Mouse (Mus musculus) thymus, adult 2 months (tissue): ENCODE results near the gene Gm10282. TPM values are rescaled to one million over a fixed set of nuclear protein-coding genes. Genes with fewer than 3 reads are reported as not detected.

Experiments
- DNase-seq: peaks from one replicate; pipeline ENCODE4 v3.0.0; 2021
- H3K27ac ChIP-seq: fragments of 200-500 bp; 2 replicates; pipeline ENCODE4 v1.5.1; 2012; ENCODE audit warnings: low read length, control low read depth; ENCODE audit not compliant: control insufficient read depth, insufficient read depth
- H3K27me3 ChIP-seq: fragments of 200-500 bp; 2 replicates; pipeline ENCODE4 v1.6.1; 2012; ENCODE audit warnings: mild to moderate bottlenecking, low read length, moderate library complexity, mixed read lengths; ENCODE audit not compliant: control insufficient read depth, insufficient read depth
- H3K36me3 ChIP-seq: fragments of 200-500 bp; 2 replicates; pipeline ENCODE4 v1.6.1; 2012; ENCODE audit warnings: mild to moderate bottlenecking, low read length, moderate library complexity; ENCODE audit not compliant: control insufficient read depth, insufficient read depth
- H3K4me1 ChIP-seq: fragments of 200-500 bp; replicated peaks from 2 replicates; pipeline ENCODE4 v1.6.1; 2012; ENCODE audit warnings: low read length; ENCODE audit not compliant: control insufficient read depth, insufficient read depth
- H3K4me3 ChIP-seq: fragments of 200-500 bp; 2 replicates; pipeline ENCODE4 v1.5.1; 2012; ENCODE audit warnings: mild to moderate bottlenecking, low read length, control low read depth, moderate library complexity; ENCODE audit not compliant: control insufficient read depth, insufficient read depth
- CTCF ChIP-seq: fragments of 200-500 bp; IDR thresholded peaks from 2 replicates; pipeline ENCODE4 v1.5.1; 2012; ENCODE audit warnings: mild to moderate bottlenecking, control low read depth, low read length, moderate library complexity, borderline replicate concordance; ENCODE audit not compliant: control insufficient read depth, poor library complexity, insufficient read depth; ENCODE audit errors: extremely low read depth
- POLR2A ChIP-seq: fragments of 200-500 bp; IDR thresholded peaks from 2 replicates; pipeline ENCODE4 v1.6.1; 2012; ENCODE audit warnings: mild to moderate bottlenecking, low read length, control low read depth, moderate library complexity; ENCODE audit not compliant: control insufficient read depth, poor library complexity, insufficient read depth; ENCODE audit errors: extremely low read depth
- WGBS: fragments of 180-500 bp; shearing (Covaris S2); methylation state at CpG from one replicate; pipeline ENCODE4 v1.1.7; 2018; 5-methylcytosine and 5-hydroxymethylcytosine counted together
- polyA plus RNA-seq: library from polyadenylated mRNA; depleted of rRNA; stranded (reverse); fragments of >200 nt; gene quantifications from 2 replicates; pipeline ENCODE4 v1.2.3, GENCODE M21; 2012; rRNA removed

Gm10282 gene
- polyA plus RNA-seq: 13.6 and 19.8 TPM in 2 replicates

- H3K27ac ChIP-seq: no peak within 1 kb of the TSS
- peaks cover 19% of the 10 kb centered on the region for H3K4me1 ChIP-seq
- TF ChIP-seq CTCF: no peak
- TF ChIP-seq POLR2A: no peak
- no peaks in the 10 kb centered on the region for H3K27me3 ChIP-seq
- no peaks in the 10 kb centered on the region for H3K36me3 ChIP-seq
- H3K4me3 ChIP-seq: no peak within 1 kb of the TSS
- 96% methylated on average over 16 of the region's 16 CpGs for WGBS
- no peak for DNase-seq
These were observed at the start of gene Gm10282 for GRCm38 (mm10) chr8:72305210-72305905. TSS of gene Gm10282 (minus strand) at chr8:72305260.

GRCm38 (mm10) chr8:72354272-72354671, 49.2 kb upstream of the Gm10282 start:
- Histone ChIP-seq H3K4me3 (no peak overlapping the region), H3K4me1 (peaks cover 71% of the 10 kb centered on the region), H3K27me3 (no peaks in the 10 kb centered on the region), H3K27ac (peak overlapping the region; percentile 92), H3K36me3 (no peaks in the 10 kb centered on the region; the same call in 1 of the 2 replicates)
- peak; percentile 76 for DNase-seq
- 3% methylated on average over 11 of the region's 11 CpGs for WGBS
- TF ChIP-seq POLR2A (no peak), CTCF (no peak)

- no peaks in the 10 kb centered on the region for H3K27me3 ChIP-seq
- 20% methylated on average over 7 of the region's 7 CpGs for WGBS
- H3K36me3 ChIP-seq: no peaks in the 10 kb centered on the region; the same call in 1 of the 2 replicates
- H3K4me1 ChIP-seq: peaks cover 76% of the 10 kb centered on the region
- TF ChIP-seq POLR2A (no peak), CTCF (no peak)
- peak overlapping the region; percentile 54 for H3K27ac ChIP-seq
- H3K4me3 ChIP-seq: no peak overlapping the region
- peak; percentile 22 for DNase-seq
These were observed 48.6 kb upstream of the Gm10282 start for GRCm38 (mm10) chr8:72353700-72354045.

- TF ChIP-seq POLR2A: no peak
- TF ChIP-seq CTCF: no peak
- peak overlapping the region; percentile 54 for H3K27ac ChIP-seq
- DNase-seq: no peak
- peaks cover 82% of the 10 kb centered on the region for H3K4me1 ChIP-seq
- no peaks in the 10 kb centered on the region; the same call in 1 of the 2 replicates for H3K36me3 ChIP-seq
- no peak overlapping the region for H3K4me3 ChIP-seq
- 54% methylated on average over 8 of the region's 8 CpGs for WGBS
- H3K27me3 ChIP-seq: no peaks in the 10 kb centered on the region
These were observed 48.1 kb upstream of the Gm10282 start for GRCm38 (mm10) chr8:72352951-72353699.

GRCm38 (mm10) chr8:72351405-72352005, 46.4 kb upstream of the Gm10282 start:
- no peak for TF ChIP-seq CTCF
- no peak for TF ChIP-seq POLR2A
- Histone ChIP-seq H3K36me3 (no peaks in the 10 kb centered on the region; the same call in 1 of the 2 replicates), H3K27me3 (no peaks in the 10 kb centered on the region), H3K4me1 (peaks cover 90% of the 10 kb centered on the region), H3K27ac (peak overlapping the region; percentile 78), H3K4me3 (no peak overlapping the region)
- 45% methylated on average over 7 of the region's 7 CpGs for WGBS
- no peak for DNase-seq

GRCm38 (mm10) chr8:72350727-72351126, 45.7 kb upstream of the Gm10282 start:
- H3K4me3 ChIP-seq: no peak overlapping the region
- no peaks in the 10 kb centered on the region; the same call in 1 of the 2 replicates for H3K36me3 ChIP-seq
- TF ChIP-seq CTCF (no peak), POLR2A (no peak)
- WGBS: 12% methylated on average over 8 of the region's 8 CpGs
- DNase-seq: peak; percentile 72
- H3K4me1 ChIP-seq: peaks cover 90% of the 10 kb centered on the region
- peak overlapping the region; percentile 78 for H3K27ac ChIP-seq
- H3K27me3 ChIP-seq: no peaks in the 10 kb centered on the region
